Mouse (Mus musculus) midbrain, embryonic 11.5 days (tissue): ENCODE measurements around the gene Eftud2. TPM values are rescaled to one million over a fixed set of nuclear protein-coding genes. Genes with fewer than 3 reads are reported as not detected.
A peak's percentile ranks its signal among the peaks of the same experiment; 100 is the strongest.

Experiments
- ATAC-seq: fragments of 200-750 bp; cut with Nextera tagmentation; 2 replicates; pipeline ENCODE4 v1.8.0; 2017; ENCODE audit warnings: moderate TSS enrichment, moderate library complexity; ENCODE audit not compliant: low FRiP score
- DNase-seq: peaks from one replicate; pipeline ENCODE4 v3.0.0; 2015; ENCODE audit warnings: low spot score; ENCODE audit errors: missing footprints
- H3K27ac ChIP-seq: fragments of 300-500 bp; sonication (generic); 2 replicates; pipeline ENCODE4 v1.5.1; 2014; ENCODE audit warnings: low read depth, low read length
- H3K27me3 ChIP-seq: fragments of 300-500 bp; sonication (generic); 2 replicates; pipeline ENCODE4 v1.6.1; 2014; ENCODE audit warnings: mild to moderate bottlenecking, low read length, moderate library complexity, mixed read lengths; ENCODE audit not compliant: control insufficient read depth, insufficient read depth
- H3K36me3 ChIP-seq: fragments of 300-500 bp; sonication (generic); 2 replicates; pipeline ENCODE4 v1.6.1; 2014; ENCODE audit warnings: mild to moderate bottlenecking, low read length, moderate library complexity, mixed read lengths; ENCODE audit not compliant: control insufficient read depth, insufficient read depth
- H3K4me1 ChIP-seq: fragments of 300-500 bp; sonication (generic); 2 replicates; pipeline ENCODE4 v1.6.1; 2014; ENCODE audit warnings: low read length; ENCODE audit not compliant: control insufficient read depth, insufficient read depth
- H3K4me2 ChIP-seq: fragments of 300-500 bp; sonication (generic); 2 replicates; pipeline ENCODE4 v1.6.1; 2014; ENCODE audit warnings: mild to moderate bottlenecking, moderate library complexity
- H3K4me3 ChIP-seq: fragments of 300-500 bp; sonication (generic); 2 replicates; pipeline ENCODE4 v1.5.1; 2014; ENCODE audit warnings: low read depth, low read length
- H3K9ac ChIP-seq: fragments of 300-500 bp; sonication (generic); 2 replicates; pipeline ENCODE4 v1.6.1; 2014; ENCODE audit warnings: low read length
- H3K9me3 ChIP-seq: fragments of 300-500 bp; sonication (generic); 2 replicates; pipeline ENCODE4 v1.6.1; 2016; ENCODE audit warnings: low read length; ENCODE audit not compliant: control insufficient read depth
- WGBS: fragments of 180-500 bp; shearing (Covaris S2); extraction: QIAGEN DNeasy Blood & Tissue Kit; methylation state at CpG from one replicate; pipeline ENCODE4 v1.1.7; 2014; 5-methylcytosine and 5-hydroxymethylcytosine counted together
- polyA plus RNA-seq: library from polyadenylated mRNA; unstranded; fragments of >200 nt; fragmentation: Nextera tagmentation; extraction: Ambion mirVana; gene quantifications from 2 replicates; pipeline ENCODE4 v1.2.1, GENCODE M21; 2014

Gene Eftud2
- polyA plus RNA-seq, 1 experiment from 2014 or later, result 252 TPM

GRCm38 (mm10) chr11:102901199-102901598 is 20.4 kb upstream of the Eftud2 start:
- Histone ChIP-seq H3K27me3 (no peaks in the 10 kb centered on the region), H3K9me3 (no peaks in the 10 kb centered on the region), H3K9ac (no peak overlapping the region), H3K4me3 (no peak overlapping the region), H3K27ac (no peak overlapping the region), H3K4me1 (no peaks in the 10 kb centered on the region; the same call in 1 of the 2 replicates), H3K4me2 (no peak overlapping the region), H3K36me3 (peaks cover 5% of the 10 kb centered on the region; the same call in 1 of the 2 replicates)
- ATAC-seq, result no peak
- DNase-seq, result no peak
- WGBS, result 68% methylated on average over 4 of the region's 4 CpGs

GRCm38 (mm10) chr11:102900763-102901162 is 20.0 kb upstream of the Eftud2 start, which contains the start of gene Gfap:
Gene Gfap (minus strand): TSS chr11:102900912.
- WGBS, result 17% methylated on average over 7 of the region's 7 CpGs
- Histone ChIP-seq H3K27me3 (no peaks in the 10 kb centered on the region), H3K9me3 (no peaks in the 10 kb centered on the region), H3K4me2 (no peak within 1 kb of the TSS), H3K4me3 (no peak within 1 kb of the TSS), H3K4me1 (no peaks in the 10 kb centered on the region; the same call in 1 of the 2 replicates), H3K27ac (no peak within 1 kb of the TSS), H3K9ac (no peak within 1 kb of the TSS), H3K36me3 (peaks cover under 1% of the 10 kb centered on the region; the same call in 1 of the 2 replicates)
- peak; percentile 99 for DNase-seq
- no peak for ATAC-seq

GRCm38 (mm10) chr11:102898408-102898807 is 17.6 kb upstream of the Eftud2 start:
- Histone ChIP-seq H3K27me3 (peaks cover 13% of the 10 kb centered on the region), H3K9ac (no peak overlapping the region), H3K4me2 (no peak overlapping the region), H3K27ac (no peak overlapping the region), H3K9me3 (no peaks in the 10 kb centered on the region), H3K4me3 (no peak overlapping the region), H3K36me3 (no peaks in the 10 kb centered on the region), H3K4me1 (no peaks in the 10 kb centered on the region; the same call in 1 of the 2 replicates)
- 82% methylated on average over 9 of the region's 9 CpGs for WGBS
- DNase-seq (no peak), ATAC-seq (no peak)

GRCm38 (mm10) chr11:102896641-102897040 is 15.9 kb upstream of the Eftud2 start:
- no peak for ATAC-seq
- H3K27me3 ChIP-seq, result peaks cover 22% of the 10 kb centered on the region
- no peak overlapping the region for H3K27ac ChIP-seq
- no peak overlapping the region for H3K4me3 ChIP-seq
- no peaks in the 10 kb centered on the region for H3K36me3 ChIP-seq
- H3K9ac ChIP-seq, result no peak overlapping the region
- H3K9me3 ChIP-seq, result no peaks in the 10 kb centered on the region
- no peak overlapping the region for H3K4me2 ChIP-seq
- H3K4me1 ChIP-seq, result peaks cover 3% of the 10 kb centered on the region; the same call in 1 of the 2 replicates
- 79% methylated on average over 20 of the region's 20 CpGs for WGBS
- DNase-seq, result no peak

- no peak for DNase-seq
- Histone ChIP-seq H3K4me1 (peaks cover 3% of the 10 kb centered on the region; the same call in 1 of the 2 replicates), H3K36me3 (no peaks in the 10 kb centered on the region), H3K9ac (no peak overlapping the region), H3K4me3 (no peak overlapping the region), H3K27me3 (peaks cover 22% of the 10 kb centered on the region), H3K4me2 (no peak overlapping the region), H3K9me3 (no peaks in the 10 kb centered on the region), H3K27ac (no peak overlapping the region)
- no peak for ATAC-seq
- WGBS, result 72% methylated on average over 9 of the region's 9 CpGs
Observed at GRCm38 (mm10) chr11:102895779-102896178, 15.0 kb upstream of the Eftud2 start.

GRCm38 (mm10) chr11:102894716-102895115 is 13.9 kb upstream of the Eftud2 start:
- no peak overlapping the region for H3K4me3 ChIP-seq
- DNase-seq, result no peak
- H3K4me2 ChIP-seq, result no peak overlapping the region
- WGBS, result 87% methylated on average over 4 of the region's 4 CpGs
- H3K9ac ChIP-seq, result no peak overlapping the region
- H3K36me3 ChIP-seq, result no peaks in the 10 kb centered on the region
- ATAC-seq, result no peak
- H3K4me1 ChIP-seq, result peaks cover 3% of the 10 kb centered on the region; the same call in 1 of the 2 replicates
- H3K27me3 ChIP-seq, result peaks cover 22% of the 10 kb centered on the region
- H3K27ac ChIP-seq, result no peak overlapping the region
- H3K9me3 ChIP-seq, result no peaks in the 10 kb centered on the region

GRCm38 (mm10) chr11:102893015-102893651 is 12.3 kb upstream of the Eftud2 start:
- H3K4me1 ChIP-seq, result peaks cover 3% of the 10 kb centered on the region; the same call in 1 of the 2 replicates
- H3K27ac ChIP-seq, result no peak overlapping the region
- no peak for ATAC-seq
- peaks cover 22% of the 10 kb centered on the region for H3K27me3 ChIP-seq
- peak overlapping the region; percentile 40 for H3K9ac ChIP-seq
- peak overlapping the region; percentile 44 for H3K4me2 ChIP-seq
- H3K9me3 ChIP-seq, result no peaks in the 10 kb centered on the region
- 3% methylated on average over 43 of the region's 43 CpGs for WGBS
- no peaks in the 10 kb centered on the region for H3K36me3 ChIP-seq
- DNase-seq, result peak; percentile 92
- H3K4me3 ChIP-seq, result peak overlapping the region; percentile 19; the same call in 1 of the 2 replicates

GRCm38 (mm10) chr11:102890096-102890495 is 9.3 kb upstream of the Eftud2 start:
- Histone ChIP-seq H3K36me3 (no peaks in the 10 kb centered on the region), H3K27ac (no peak overlapping the region), H3K4me3 (no peak overlapping the region), H3K4me1 (peaks cover 3% of the 10 kb centered on the region; the same call in 1 of the 2 replicates), H3K9ac (no peak overlapping the region), H3K4me2 (no peak overlapping the region), H3K9me3 (no peaks in the 10 kb centered on the region), H3K27me3 (peaks cover 24% of the 10 kb centered on the region)
- peak; percentile 21 for DNase-seq
- WGBS, result 75% methylated on average over 5 of the region's 5 CpGs
- ATAC-seq, result no peak

GRCm38 (mm10) chr11:102888135-102888534 is 7.3 kb upstream of the Eftud2 start:
- H3K4me1 ChIP-seq, result peaks cover under 1% of the 10 kb centered on the region; the same call in 1 of the 2 replicates
- 67% methylated on average over 3 of the region's 3 CpGs for WGBS
- DNase-seq (peak; percentile 10), ATAC-seq (no peak)
- H3K36me3 ChIP-seq, result no peaks in the 10 kb centered on the region
- no peaks in the 10 kb centered on the region for H3K9me3 ChIP-seq
- H3K4me3 ChIP-seq, result no peak overlapping the region
- no peak overlapping the region for H3K9ac ChIP-seq
- no peak overlapping the region for H3K27ac ChIP-seq
- H3K27me3 ChIP-seq, result peaks cover 9% of the 10 kb centered on the region
- no peak overlapping the region for H3K4me2 ChIP-seq
